Mouse (Mus musculus) adrenal gland, postnatal 14 days (tissue): ENCODE measurements around the gene Scly. TPM values are rescaled to one million over a fixed set of nuclear protein-coding genes. Genes with fewer than 3 reads are reported as not detected.

ENCODE experiments used
- DNase-seq: peaks from one replicate; pipeline ENCODE4 v3.0.0; 2021; ENCODE audit warnings: mixed read lengths
- long read RNA-seq, 2 experiments: library from polyadenylated mRNA; stranded (forward); transcript quantifications; one replicate each; pipeline ENCODE4 v2.0.0; 2021
- total RNA-seq: library from RNA; stranded (reverse); gene quantifications from 2 replicates; pipeline ENCODE4 v1.2.3, GENCODE M21; 2021

The Scly gene
- 19.2 and 22.6 TPM in 2 replicates for total RNA-seq
- long read RNA-seq, experiment 1, transcript Scly-201 (12 exons, 2,202 nt) = major isoform, 6 of 12 reads
- long read RNA-seq, experiment 1, partial matches to known transcripts = 1 of 12 reads
- long read RNA-seq, experiment 1, other reads (novel, unspliced or antisense) = 4 of 12 reads
- long read RNA-seq, experiment 2, transcript Scly-201 (12 exons, 2,202 nt) = major isoform, 7 of 11 reads
- long read RNA-seq, experiment 2, partial matches to known transcripts = 2 of 11 reads
- long read RNA-seq, experiment 2, other reads (novel, unspliced or antisense) = 1 of 11 reads

DNA sequence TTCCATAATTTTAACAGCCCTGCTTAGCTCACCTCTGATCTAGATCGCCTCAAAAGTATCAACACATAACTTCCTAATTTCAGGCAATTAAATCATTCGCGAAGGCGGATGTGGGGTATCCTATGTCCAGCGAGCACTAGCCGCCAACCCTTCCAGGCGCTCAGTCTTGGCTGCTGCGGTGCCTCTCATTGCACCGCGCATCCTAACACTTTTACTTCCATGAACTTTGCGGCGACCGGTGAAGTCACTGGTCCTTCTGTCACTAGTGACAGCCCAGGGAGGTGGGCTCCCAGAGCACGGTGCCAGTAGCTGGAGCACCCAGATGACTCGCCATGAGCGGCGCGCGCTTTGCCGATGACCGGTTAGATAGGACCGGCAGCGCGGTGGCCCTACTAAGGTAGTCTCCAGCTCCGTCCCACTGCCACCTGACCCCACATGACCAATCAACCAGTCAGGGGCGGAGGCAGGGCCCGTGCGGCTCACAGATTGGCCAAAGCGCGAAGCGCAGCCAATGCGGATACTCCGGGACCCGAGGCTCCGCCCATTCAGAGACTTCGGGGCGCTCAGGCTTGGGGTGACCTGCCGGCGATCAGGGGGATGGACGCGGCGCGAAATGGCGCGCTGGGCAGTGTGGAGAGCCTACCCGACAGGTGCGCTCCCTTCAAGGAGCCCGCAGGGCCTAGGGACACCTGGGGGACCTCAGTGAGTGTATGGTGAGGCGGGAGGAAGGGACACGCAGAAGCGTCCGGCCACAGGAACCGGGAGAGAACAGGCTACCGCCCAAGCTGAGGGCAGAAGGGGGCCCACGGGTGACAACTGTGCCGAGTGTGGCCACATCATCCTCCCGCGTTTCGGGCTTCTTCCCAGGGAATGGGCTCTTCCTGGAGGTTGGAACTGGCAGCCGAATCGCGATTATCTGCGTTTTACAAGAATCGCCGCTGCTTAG, at the start of gene Scly:
Gene Scly (plus strand): TSS at position 540 of the 946 bp plus-strand sequence.
- DNase-seq = peak; percentile 98

DNA sequence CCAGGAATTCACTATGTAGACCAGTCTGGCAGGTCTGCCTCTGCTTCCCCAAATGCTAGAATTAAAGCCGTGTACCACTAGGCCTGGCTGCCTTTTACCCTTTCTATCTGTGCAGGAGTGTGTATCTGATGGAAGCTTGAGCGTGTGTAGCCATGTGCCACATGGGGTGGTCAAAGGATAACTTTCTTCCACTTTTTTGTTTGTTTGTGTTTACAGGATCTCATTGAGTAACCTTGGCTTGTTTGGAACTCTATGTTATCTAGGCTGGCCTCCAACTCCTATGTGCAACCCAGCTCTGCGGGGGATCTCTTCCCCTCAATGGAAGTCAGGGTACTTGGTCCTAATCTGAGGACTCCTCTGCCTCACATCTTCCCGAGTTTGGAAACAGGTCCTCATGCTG, 49.2 kb upstream of the Scly start:
- DNase-seq = no peak

- DNase-seq = peak; percentile 95
These were observed 48.3 kb upstream of the Scly start, which contains the start of gene Ube2f for GRCm38 (mm10) chr1:91249564-91250414. TSS of gene Ube2f (plus strand) at chr1:91250304.

- peak; percentile 65 for DNase-seq
These were observed 47.6 kb upstream of the Scly start for GRCm38 (mm10) chr1:91250415-91251147.

GRCm38 (mm10) chr1:91251148-91251650, 46.9 kb upstream of the Scly start:
- peak; percentile 30 for DNase-seq

DNA sequence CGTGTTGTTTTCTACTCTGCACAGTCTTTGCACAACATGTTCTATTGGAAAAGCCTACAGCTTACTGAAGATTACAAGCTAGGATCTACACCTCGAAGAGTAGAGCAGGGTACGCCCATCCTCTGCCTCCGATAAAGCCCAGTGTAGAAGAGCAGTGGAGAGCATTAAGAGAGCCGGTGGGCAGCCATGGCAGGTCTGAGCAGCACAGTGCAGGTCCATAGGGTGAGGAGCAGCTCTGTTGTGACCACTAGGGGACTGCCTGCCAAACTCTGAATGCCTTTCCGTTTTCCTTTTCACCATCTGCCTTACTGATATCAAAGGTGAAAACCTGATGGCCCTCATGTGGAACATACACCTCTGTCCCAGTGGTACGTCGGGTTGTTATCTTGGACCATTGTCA, 46.2 kb upstream of the Scly start:
- peak; percentile 27 for DNase-seq

- DNase-seq = no peak
These were observed 40.2 kb upstream of the Scly start for GRCm38 (mm10) chr1:91257918-91258317.

GRCm38 (mm10) chr1:91259794-91260193, 38.3 kb upstream of the Scly start:
- no peak for DNase-seq

DNA sequence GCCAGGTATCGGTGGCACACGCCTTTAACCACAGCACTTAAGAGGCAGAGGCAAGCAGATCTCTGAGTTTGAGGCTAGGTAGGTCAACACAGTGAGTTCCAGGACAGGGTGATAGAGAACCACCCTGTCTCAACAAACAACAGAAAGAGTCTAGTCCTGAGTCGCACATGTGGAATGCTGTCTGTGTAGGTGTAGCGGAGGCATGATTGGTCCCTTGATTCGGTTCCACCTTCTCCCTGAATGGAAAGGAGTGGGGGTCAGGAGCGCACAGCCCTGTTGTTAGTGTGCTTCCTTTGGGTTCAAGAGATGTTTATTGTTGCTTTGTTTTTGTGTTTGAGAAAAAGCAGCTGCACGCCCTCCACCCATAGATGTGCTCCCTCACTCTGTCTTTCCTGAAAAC, 35.6 kb upstream of the Scly start:
- no peak for DNase-seq

DNA sequence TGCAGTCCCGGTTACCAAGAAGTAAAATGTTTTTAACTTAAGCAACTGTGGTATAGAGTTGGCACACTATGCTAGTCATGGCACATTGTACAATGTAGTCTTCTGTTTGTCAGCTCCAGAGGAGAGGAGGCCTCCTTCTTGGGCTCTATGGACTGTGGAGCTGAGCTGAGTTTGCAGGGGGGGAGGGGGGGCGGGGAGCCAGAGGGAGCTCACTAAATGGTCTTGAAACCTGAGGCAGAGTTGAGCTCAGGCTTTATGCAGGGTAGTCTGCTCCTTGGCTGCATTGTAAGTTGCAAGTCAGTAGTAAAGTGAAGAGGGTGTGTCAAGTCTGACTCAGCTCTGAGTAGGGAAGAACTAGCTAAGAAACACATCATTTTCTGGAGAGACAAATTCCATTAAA, 25.9 kb upstream of the Scly start:
- no peak for DNase-seq

DNA sequence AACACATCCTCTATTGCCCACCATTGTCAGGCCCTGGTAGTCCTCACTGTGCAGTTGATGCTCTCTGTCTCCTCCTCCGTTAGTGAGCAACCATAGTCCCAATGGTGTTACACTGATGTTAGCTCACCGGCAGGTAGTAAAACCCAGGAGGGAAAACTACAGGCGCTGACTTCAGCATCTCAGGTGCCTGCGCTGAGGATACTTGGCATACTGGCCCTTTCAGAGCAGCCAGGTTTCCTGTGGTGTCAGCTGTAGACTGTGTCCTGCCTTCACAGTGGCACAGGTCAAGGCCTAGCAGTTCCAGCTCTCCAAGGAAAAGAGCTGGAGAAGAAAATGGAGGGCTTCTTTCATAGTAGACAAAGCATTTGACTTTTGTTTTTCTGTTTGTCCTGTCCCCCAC, 21.6 kb upstream of the Scly start:
- no peak for DNase-seq

GRCm38 (mm10) chr1:91277480-91277879, 20.7 kb upstream of the Scly start:
- DNase-seq = no peak

DNA sequence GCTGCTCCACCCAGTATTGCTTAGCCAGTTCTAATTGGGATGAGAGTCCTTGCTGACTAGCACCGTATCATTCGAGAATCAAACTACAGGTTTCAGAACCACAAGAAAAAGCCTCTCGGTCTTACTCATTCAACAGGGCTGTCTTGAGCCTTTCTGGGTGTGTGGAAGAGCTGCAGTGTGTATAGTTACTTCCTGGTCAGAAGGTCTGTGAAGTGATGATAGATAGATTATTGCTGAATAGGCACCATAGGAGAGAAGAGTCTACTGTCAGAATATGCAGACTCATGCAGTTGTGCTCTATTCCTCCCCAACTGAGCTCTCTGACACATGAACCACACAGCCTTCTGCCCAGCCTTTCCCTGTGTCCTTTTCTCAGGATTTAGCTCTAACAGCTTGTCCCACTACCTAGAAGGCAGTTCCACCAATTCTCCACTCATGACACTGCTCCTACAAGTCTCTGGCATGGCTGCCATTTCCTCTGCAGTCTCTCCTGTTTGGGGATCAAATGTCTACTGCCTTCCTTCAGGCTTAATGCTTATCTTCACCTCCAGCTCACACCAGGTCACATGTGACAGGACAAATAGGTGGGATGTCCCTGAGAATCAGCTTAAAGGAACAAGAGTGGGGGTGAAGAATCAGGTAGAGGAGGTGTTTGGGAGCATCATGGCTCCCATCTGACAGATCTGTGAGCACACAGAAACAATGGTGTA, 19.6 kb upstream of the Scly start:
- DNase-seq = no peak

DNA sequence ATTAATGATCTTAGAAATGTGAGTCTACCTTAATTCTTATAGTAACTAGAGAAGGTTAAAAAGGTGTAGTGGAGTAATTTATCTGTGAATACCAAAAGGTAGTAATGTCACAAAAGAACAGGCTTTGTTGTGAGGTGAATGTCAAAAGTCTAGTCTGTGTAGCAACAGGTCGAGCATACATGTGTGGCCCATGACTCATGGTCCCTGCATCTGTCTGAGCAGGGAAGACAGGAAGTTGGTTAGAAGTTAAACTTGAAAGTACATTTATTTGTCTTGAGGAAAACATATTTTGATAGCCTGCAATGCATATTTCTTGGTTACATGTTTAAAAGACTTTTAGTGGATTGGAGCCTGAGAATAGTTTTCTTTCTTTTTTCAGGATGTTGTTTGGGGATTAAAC, 19.0 kb upstream of the Scly start:
- no peak for DNase-seq

GRCm38 (mm10) chr1:91282582-91282981, 15.6 kb upstream of the Scly start:
- DNase-seq = no peak

- DNase-seq = no peak
These were observed 8.8 kb upstream of the Scly start for GRCm38 (mm10) chr1:91289375-91289774.

- DNase-seq = no peak
These were observed 5.9 kb upstream of the Scly start for GRCm38 (mm10) chr1:91292101-91292825.

DNA sequence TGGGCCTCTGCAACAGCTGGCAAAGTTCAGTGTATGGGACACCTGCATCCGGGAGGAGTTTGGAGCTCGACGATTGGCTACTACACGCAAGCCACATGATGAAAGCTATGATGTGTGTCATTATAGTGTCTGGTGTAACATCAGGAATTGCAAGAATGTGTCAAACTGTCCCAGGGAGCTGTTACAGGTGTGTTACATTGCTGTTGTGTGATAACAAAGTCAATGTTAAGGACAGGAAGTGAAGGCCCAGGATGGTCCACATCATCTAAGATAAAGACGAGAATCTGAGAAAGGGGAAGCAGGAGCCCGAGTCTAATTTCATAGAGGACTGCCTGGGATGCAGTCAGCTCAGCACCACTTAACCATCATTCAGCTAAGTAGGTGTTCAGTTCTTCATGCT, 2.6 kb upstream of the Scly start:
- no peak for DNase-seq

DNA sequence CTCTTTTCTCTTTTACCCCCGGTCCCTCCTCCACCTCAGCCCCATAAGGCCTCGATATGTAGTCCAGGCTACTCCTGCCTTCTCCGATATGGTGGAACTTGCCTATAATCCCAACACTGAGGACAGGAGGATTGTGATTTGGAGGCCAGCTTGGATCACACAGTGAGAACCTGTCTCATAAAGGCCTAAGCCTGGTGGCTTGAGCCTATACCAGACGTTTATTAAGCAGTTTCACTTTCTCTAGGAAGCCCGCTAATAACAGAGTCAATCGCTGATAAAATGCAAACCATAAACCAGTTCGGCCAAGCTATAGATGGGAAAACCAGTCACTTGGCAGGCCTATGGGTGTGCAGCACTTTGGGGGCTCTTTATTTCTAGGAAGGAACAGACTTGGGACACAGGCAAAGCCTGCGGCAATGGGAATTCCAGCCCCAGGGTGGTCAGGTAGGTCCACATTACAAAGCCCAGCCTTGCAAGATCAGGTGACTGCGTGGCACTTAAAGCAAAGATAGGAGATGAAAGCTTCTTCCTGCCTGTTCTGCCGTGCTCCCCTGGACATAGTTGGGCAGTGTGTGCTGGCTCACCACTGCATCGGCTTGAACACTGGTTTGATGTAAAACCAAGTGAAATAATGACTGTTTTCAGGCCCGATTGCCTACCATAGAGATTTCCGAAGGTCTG, 1.0 kb downstream of the Scly start:
- no peak for DNase-seq
